Mouse (Mus musculus) CH12.LX (cell line): ENCODE results near the gene Ryr3. TPM values are rescaled to one million over a fixed set of nuclear protein-coding genes. Genes with fewer than 3 reads are reported as not detected.

Source experiments
- DNase-seq: peaks from one replicate; pipeline ENCODE4 v3.0.0-alpha.2; 2013; ENCODE audit errors: extremely low read depth
- H3K27ac ChIP-seq: 2 replicates; pipeline ENCODE4 v1.5.1; 2012; ENCODE audit warnings: low read depth, mild to moderate bottlenecking, control low read depth, moderate library complexity; ENCODE audit not compliant: insufficient read depth
- H3K27me3 ChIP-seq: replicated peaks from 2 replicates; pipeline ENCODE3; 2012; ENCODE audit warnings: inconsistent platforms
- H3K36me3 ChIP-seq, 2 experiments: replicated peaks in 1 of 2; 2 replicates each; pipeline versions ENCODE3 to v1.6.1; 2012; ENCODE audit warnings: inconsistent platforms in 1 of 2, low read length in 1 of 2, mild to moderate bottlenecking in 1 of 2, mixed read lengths in 1 of 2, moderate library complexity in 1 of 2; ENCODE audit not compliant: control insufficient read depth in 1 of 2, insufficient read depth in 1 of 2
- H3K4me1 ChIP-seq, 2 experiments: 2 replicates each; pipeline ENCODE4 v1.6.1; 2012; ENCODE audit warnings: inconsistent platforms in 1 of 2, moderate library complexity in 1 of 2; ENCODE audit not compliant: insufficient read depth in 2 of 2, control insufficient read depth in 1 of 2
- H3K4me2 ChIP-seq: 2 replicates; pipeline ENCODE4 v1.6.1; 2012; ENCODE audit warnings: low read depth, mild to moderate bottlenecking, control low read depth; ENCODE audit not compliant: poor library complexity, insufficient read depth, severe bottlenecking
- H3K4me3 ChIP-seq, 3 experiments: fragments of 150-350 bp in 1 of 3; sonication (generic) in 1 of 3; replicated peaks in 1 of 3; 2 replicates each; pipeline versions ENCODE3 to v1.5.1; 2011 to 2012; ENCODE audit warnings: low read depth in 2 of 3, low read length in 2 of 3, mild to moderate bottlenecking in 2 of 3, moderate library complexity in 2 of 3, control low read depth in 1 of 3, improper control_type of control experiment in 1 of 3, inconsistent platforms in 1 of 3, mixed read lengths in 1 of 3; ENCODE audit not compliant: poor library complexity in 1 of 3
- H3K79me2 ChIP-seq: replicated peaks from 2 replicates; pipeline ENCODE4 v1.6.1; 2012; ENCODE audit warnings: mild to moderate bottlenecking, moderate library complexity; ENCODE audit not compliant: control insufficient read depth, poor library complexity, insufficient read depth, severe bottlenecking; ENCODE audit errors: extremely low read depth
- H3K9ac ChIP-seq: 2 replicates; pipeline ENCODE4 v1.6.1; 2012; ENCODE audit warnings: low read depth, mild to moderate bottlenecking, control low read depth, moderate library complexity; ENCODE audit not compliant: insufficient read depth
- H3K9me3 ChIP-seq: replicated peaks from 2 replicates; pipeline ENCODE3; 2012; ENCODE audit warnings: low read length, inconsistent platforms, mixed read lengths
- CHD1 ChIP-seq: IDR thresholded peaks from 2 replicates; pipeline ENCODE4 v1.6.1; 2012; ENCODE audit warnings: low read depth, low read length, improper control_type of control experiment, inconsistent platforms
- CHD2 ChIP-seq: IDR thresholded peaks from 2 replicates; pipeline ENCODE4 v1.6.1; 2011; ENCODE audit warnings: low read length, improper control_type of control experiment
- CTCF ChIP-seq, 2 experiments: IDR thresholded peaks in 1 of 2; conservative IDR thresholded peaks in 1 of 2; 2 replicates each; pipeline ENCODE4 v1.5.1; 2011 to 2012; ENCODE audit warnings: low read depth in 2 of 2, low read length in 2 of 2, improper control_type of control experiment in 1 of 2, inconsistent platforms in 1 of 2, mild to moderate bottlenecking in 1 of 2, moderate library complexity in 1 of 2
- ELF1 ChIP-seq: IDR thresholded peaks from 2 replicates; pipeline ENCODE4 v1.6.1; 2014; ENCODE audit warnings: low read depth, mild to moderate bottlenecking, inconsistent platforms, low read length, improper control_type of control experiment
- EP300 ChIP-seq: IDR thresholded peaks from 2 replicates; pipeline ENCODE4 v1.6.1; 2011; ENCODE audit warnings: low read length, improper control_type of control experiment
- ETS1 ChIP-seq: conservative IDR thresholded peaks from 2 replicates; pipeline ENCODE4 v1.6.1; 2012; ENCODE audit warnings: low read depth, mild to moderate bottlenecking, inconsistent platforms, low read length, improper control_type of control experiment, moderate library complexity
- GABPA ChIP-seq: IDR thresholded peaks from 2 replicates; pipeline ENCODE4 v1.6.1; 2012; ENCODE audit warnings: low read depth, low read length, improper control_type of control experiment, inconsistent platforms; ENCODE audit not compliant: insufficient replicate concordance
- IRF4 ChIP-seq: IDR thresholded peaks from 2 replicates; pipeline ENCODE4 v1.6.1; 2014; ENCODE audit warnings: low read depth, mild to moderate bottlenecking, inconsistent platforms, low read length, improper control_type of control experiment
- MAFK ChIP-seq: IDR thresholded peaks from 2 replicates; pipeline ENCODE4 v1.6.1; 2011; ENCODE audit warnings: low read length, improper control_type of control experiment; ENCODE audit not compliant: insufficient replicate concordance
- MAX ChIP-seq: IDR thresholded peaks from 2 replicates; pipeline ENCODE4 v1.6.1; 2011; ENCODE audit warnings: low read length, improper control_type of control experiment
- MAZ ChIP-seq: IDR thresholded peaks from 2 replicates; pipeline ENCODE4 v1.6.1; 2012; ENCODE audit warnings: low read depth, mild to moderate bottlenecking, inconsistent platforms, low read length, improper control_type of control experiment, moderate library complexity
- NELFE ChIP-seq: IDR thresholded peaks from 2 replicates; pipeline ENCODE4 v1.6.1; 2011; ENCODE audit warnings: low read depth, low read length, improper control_type of control experiment
- NRF1 ChIP-seq: IDR thresholded peaks from 2 replicates; pipeline ENCODE4 v1.6.1; 2014; ENCODE audit warnings: low read depth, mild to moderate bottlenecking, inconsistent platforms, low read length, improper control_type of control experiment, moderate library complexity
- PAX5 ChIP-seq: IDR thresholded peaks from 2 replicates; pipeline ENCODE4 v1.6.1; 2012; ENCODE audit warnings: low read length, inconsistent platforms, mixed read lengths
- POLR2AphosphoS2 ChIP-seq: IDR thresholded peaks from 2 replicates; pipeline ENCODE4 v1.6.1; 2011; ENCODE audit warnings: low read depth, low read length, improper control_type of control experiment
- RCOR1 ChIP-seq: conservative IDR thresholded peaks from 2 replicates; pipeline ENCODE4 v1.6.1; 2012; ENCODE audit warnings: low read depth, mild to moderate bottlenecking, inconsistent platforms, low read length, improper control_type of control experiment
- SIN3A ChIP-seq: IDR thresholded peaks from 2 replicates; pipeline ENCODE4 v1.6.1; 2012; ENCODE audit warnings: low read length, improper control_type of control experiment, inconsistent platforms
- SMC3 ChIP-seq: IDR thresholded peaks from 2 replicates; pipeline ENCODE4 v1.6.1; 2011; ENCODE audit warnings: low read depth, low read length, improper control_type of control experiment
- TBP ChIP-seq: conservative IDR thresholded peaks from 2 replicates; pipeline ENCODE4 v1.6.1; 2011; ENCODE audit warnings: low read depth, low read length, improper control_type of control experiment
- TCF12 ChIP-seq: IDR thresholded peaks from 2 replicates; pipeline ENCODE4 v1.6.1; 2014; ENCODE audit warnings: low read depth, mild to moderate bottlenecking, inconsistent platforms, low read length, improper control_type of control experiment
- ZC3H11A ChIP-seq: IDR thresholded peaks from 2 replicates; pipeline ENCODE4 v1.6.1; 2012; ENCODE audit warnings: low read depth, mild to moderate bottlenecking, inconsistent platforms, low read length, improper control_type of control experiment
- ZKSCAN1 ChIP-seq: IDR thresholded peaks from 2 replicates; pipeline ENCODE4 v1.6.1; 2012; ENCODE audit warnings: low read depth, inconsistent platforms, low read length, improper control_type of control experiment, borderline replicate concordance
- ZMIZ1 ChIP-seq: IDR thresholded peaks from 2 replicates; pipeline ENCODE4 v1.6.1; 2012; ENCODE audit warnings: low read depth, mild to moderate bottlenecking, inconsistent platforms, low read length, improper control_type of control experiment
- dilution Hi-C: fragments of 300-500 bp; cut with MboI; formaldehyde crosslinking; loops from 2 replicates; pipeline ENCODE4 v1.14.3; 2020; ENCODE audit warnings: low sequenced_read_pairs; ENCODE audit not compliant: extremely low pct_unique_long_range_greater_than_20kb, extremely low pct_ligation_motif_present
- in situ Hi-C: fragments of 300-500 bp; cut with MboI; formaldehyde crosslinking; loops from 3 replicates; pipeline ENCODE4 v1.14.3; 2019; ENCODE audit warnings: low sequenced_read_pairs, low pct_ligation_motif_present, low pct_unique_long_range_greater_than_20kb, mixed read lengths
- polyA plus RNA-seq: library from polyadenylated mRNA; unstranded; fragments of >175 nt; gene quantifications from 2 replicates; pipeline ENCODE4 v1.2.1, GENCODE M21; 2012; ENCODE audit warnings: low read depth; ENCODE audit not compliant: insufficient read length
- total RNA-seq, 2 experiments: library from RNA; depleted of rRNA; stranded (reverse); fragments of 300-350 nt in 1 of 2; fragments of >200 nt in 1 of 2; gene quantifications; 2 replicates each; pipeline ENCODE4 v1.2.3; 2012 to 2014

Ryr3 gene
- total and polyA plus RNA-seq, 3 experiments, result 0.08 to 0.40 (median 0.16) TPM

GRCm38 (mm10) chr2:113176337-113176736, 40.6 kb downstream of the Ryr3 start:
- H3K4me3 ChIP-seq, result no peak overlapping the region
- TF ChIP-seq ELF1 (no peak), ZKSCAN1 (no peak), MAZ (no peak), MAFK (no peak), RCOR1 (no peak), NRF1 (no peak), TBP (no peak), ZC3H11A (no peak), SIN3A (no peak), GABPA (no peak), EP300 (no peak), PAX5 (no peak), POLR2AphosphoS2 (no peak), SMC3 (no peak), CHD1 (no peak), MAX (no peak), CHD2 (no peak), ZMIZ1 (no peak)
- TF ChIP-seq, all 38 proteins: peak for 0
- H3K79me2 ChIP-seq, result no peaks in the 10 kb centered on the region
- no peak overlapping the region for H3K4me2 ChIP-seq
- H3K36me3 ChIP-seq, result no peaks in the 10 kb centered on the region
- H3K27me3 ChIP-seq, result no peaks in the 10 kb centered on the region
- H3K27ac ChIP-seq, result no peak overlapping the region
- H3K9ac ChIP-seq, result no peak overlapping the region
- no peaks in the 10 kb centered on the region for H3K4me1 ChIP-seq
- in situ Hi-C loops (no loop called here), dilution Hi-C loops (no loop called here)
- no peak for DNase-seq
- H3K9me3 ChIP-seq, result no peaks in the 10 kb centered on the region

GRCm38 (mm10) chr2:113168096-113168495, 48.8 kb downstream of the Ryr3 start:
- Histone ChIP-seq H3K4me2 (no peak overlapping the region), H3K9ac (no peak overlapping the region), H3K4me1 (no peaks in the 10 kb centered on the region), H3K9me3 (no peaks in the 10 kb centered on the region), H3K27me3 (no peaks in the 10 kb centered on the region), H3K4me3 (no peak overlapping the region), H3K79me2 (no peaks in the 10 kb centered on the region), H3K27ac (no peak overlapping the region), H3K36me3 (no peaks in the 10 kb centered on the region)
- dilution Hi-C loops (no loop called here), in situ Hi-C loops (no loop called here)
- no peak for TF ChIP-seq SIN3A
- no peak for TF ChIP-seq MAFK
- no peak for TF ChIP-seq SMC3
- no peak for TF ChIP-seq IRF4
- no peak for TF ChIP-seq NELFE
- no peak for TF ChIP-seq CHD2
- TF ChIP-seq TCF12, result no peak
- no peak for TF ChIP-seq RCOR1
- TF ChIP-seq PAX5, result no peak
- TF ChIP-seq CTCF (conservative IDR thresholded peaks at IDR 0.05 in 1 of 2, IDR thresholded peaks at IDR 0.05 in 1 of 2; ENCODE audit: low read depth in 2 of 2, low read length in 2 of 2), result no peak
- TF ChIP-seq MAX, result no peak
- no peak for TF ChIP-seq ETS1
- DNase-seq, result no peak
